Comparison of ENCODE assay signal across 17 mouse cellular contexts in genomic region chr7:49639864-49640708, GRCm38 (mm10). TPM values are rescaled to one million over a fixed set of nuclear protein-coding genes. Genes with fewer than 3 reads are reported as not detected.
DNase-seq lines count a peak whose midpoint lies in the region; ATAC-seq lines count a peak whose summit lies in the region.
"Had no signal": no experiment of that assay in that cellular context is flagged by ENCODE, and none has a peak within 500 bp of the region (broad histone marks: within the 10 kb centered on the region; RNA-seq: fewer than 3 reads in every experiment).

No protein-coding gene starts in this region.

- peak overlapping the region; percentile 83 for H3K27ac ChIP-seq in midbrain, embryonic 10.5 days (replicated peaks)
- no peak overlapping the region for H3K27ac ChIP-seq in midbrain, embryonic 16.5 days (ENCODE audit: low read length)
- peak overlapping the region; percentile 60; the same call in 1 of the 2 replicates for H3K27ac ChIP-seq in forebrain, embryonic 10.5 days
- H3K27ac ChIP-seq in limb, embryonic 11.5 days (replicated peaks; ENCODE audit: low read depth, low read length): no peak overlapping the region
- H3K27ac ChIP-seq: embryonic facial prominence, embryonic 15.5 days; liver, embryonic 13.5 days; neural tube, embryonic 12.5 days had no signal

- no peak overlapping the region for H3K4me2 ChIP-seq in midbrain, embryonic 16.5 days (ENCODE audit: low read length)
- H3K4me2 ChIP-seq in limb, embryonic 11.5 days (ENCODE audit: low read depth, severe bottlenecking): no peak overlapping the region

- H3K4me1 ChIP-seq in midbrain, embryonic 10.5 days: peaks cover 72% of the 10 kb centered on the region
- no peaks in the 10 kb centered on the region for H3K4me1 ChIP-seq in midbrain, embryonic 16.5 days (ENCODE audit: control insufficient read depth, insufficient read depth, low read length)
- peaks cover 73% of the 10 kb centered on the region for H3K4me1 ChIP-seq in forebrain, embryonic 10.5 days
- H3K4me1 ChIP-seq in limb, embryonic 11.5 days (ENCODE audit: control insufficient read depth, insufficient read depth, low read length): no peaks in the 10 kb centered on the region; the same call in none of the 2 replicates
- H3K4me1 ChIP-seq: liver, embryonic 13.5 days had no signal

- H3K36me3 ChIP-seq in midbrain, embryonic 10.5 days: no peaks in the 10 kb centered on the region
- H3K36me3 ChIP-seq in midbrain, embryonic 16.5 days (ENCODE audit: control insufficient read depth, insufficient read depth, low read length): no peaks in the 10 kb centered on the region
- no peaks in the 10 kb centered on the region for H3K36me3 ChIP-seq in forebrain, embryonic 10.5 days (replicated peaks)
- H3K36me3 ChIP-seq in limb, embryonic 11.5 days (ENCODE audit: control insufficient read depth, insufficient read depth, low read length): no peaks in the 10 kb centered on the region
- H3K36me3 ChIP-seq: embryonic facial prominence, embryonic 15.5 days; liver, embryonic 13.5 days; neural tube, embryonic 12.5 days had no signal

- DNase-seq in midbrain, embryonic 10.5 days (ENCODE audit: low spot score): peak; percentile 58
- DNase-seq in embryo, embryonic 10.5 days (ENCODE audit: low spot score): peak; percentile 48
- DNase-seq in forebrain, embryonic 10.5 days (ENCODE audit: extremely low spot score, low spot score): peak; percentile 58
- peak; percentile 50 for DNase-seq in limb, embryonic 11.5 days (ENCODE audit: low spot score)
- DNase-seq in urinary bladder, postnatal 25 days (ENCODE audit: low spot score): no peak
- no peak for DNase-seq in kidney, postnatal 25 days
- DNase-seq: cerebellum, postnatal 14 days; gastrocnemius, postnatal 14 days; heart, postnatal 10 days; left cerebral cortex, postnatal 4 days; liver, embryonic 13.5 days; lung, postnatal 14 days; thymus, adult 18-20 months had no signal

- WGBS in midbrain, embryonic 10.5 days: 7% methylated on average over 18 of the region's 18 CpGs
- WGBS in midbrain, embryonic 16.5 days: 12% methylated on average over 18 of the region's 18 CpGs
- 5% methylated on average over 18 of the region's 18 CpGs for WGBS in forebrain, embryonic 10.5 days
- WGBS in limb, embryonic 11.5 days: 7% methylated on average over 18 of the region's 18 CpGs

- no peak for ATAC-seq in midbrain, embryonic 16.5 days
- no peak for ATAC-seq in limb, embryonic 11.5 days (ENCODE audit: insufficient number of reproducible peaks, low FRiP score, low TSS enrichment, low read depth)

- H3K9me3 ChIP-seq in midbrain, embryonic 10.5 days (replicated peaks): no peaks in the 10 kb centered on the region
- H3K9me3 ChIP-seq in midbrain, embryonic 16.5 days (replicated peaks; ENCODE audit: control insufficient read depth, low read length, poor library complexity, severe bottlenecking): no peaks in the 10 kb centered on the region
- no peaks in the 10 kb centered on the region for H3K9me3 ChIP-seq in forebrain, embryonic 10.5 days
- no peaks in the 10 kb centered on the region for H3K9me3 ChIP-seq in limb, embryonic 11.5 days (ENCODE audit: control insufficient read depth, low read length)
- H3K9me3 ChIP-seq: embryonic facial prominence, embryonic 15.5 days; liver, embryonic 13.5 days had no signal

- peaks cover 99% of the 10 kb centered on the region for H3K27me3 ChIP-seq in midbrain, embryonic 10.5 days (ENCODE audit: low read depth, poor library complexity, severe bottlenecking)
- H3K27me3 ChIP-seq in midbrain, embryonic 16.5 days (ENCODE audit: control insufficient read depth, insufficient read depth, low read depth, low read length): peaks cover 38% of the 10 kb centered on the region
- peaks cover 100% of the 10 kb centered on the region for H3K27me3 ChIP-seq in forebrain, embryonic 10.5 days (ENCODE audit: poor library complexity, severe bottlenecking)
- H3K27me3 ChIP-seq in limb, embryonic 11.5 days (ENCODE audit: control insufficient read depth, insufficient read depth, low read length): peaks cover 61% of the 10 kb centered on the region

- H3K4me3 ChIP-seq in midbrain, embryonic 10.5 days: peak overlapping the region; percentile 60
- no peak overlapping the region for H3K4me3 ChIP-seq in midbrain, embryonic 16.5 days (ENCODE audit: low read depth, low read length)
- H3K4me3 ChIP-seq in forebrain, embryonic 10.5 days: peak overlapping the region; percentile 22; the same call in 1 of the 2 replicates
- no peak overlapping the region for H3K4me3 ChIP-seq in limb, embryonic 11.5 days (ENCODE audit: low read depth, low read length)
- H3K4me3 ChIP-seq: neural tube, embryonic 12.5 days had no signal

- H3K9ac ChIP-seq in midbrain, embryonic 16.5 days (ENCODE audit: low read depth, low read length): no peak overlapping the region
- no peak overlapping the region for H3K9ac ChIP-seq in limb, embryonic 11.5 days (ENCODE audit: low read length)
- H3K9ac ChIP-seq: embryonic facial prominence, embryonic 15.5 days; liver, embryonic 13.5 days; neural tube, embryonic 12.5 days had no signal

RNA-seq across cellular contexts. Expression of gene Dbx1, which starts 3.4 kb away (rescaled TPM):
- polyA plus RNA-seq in midbrain, embryonic 10.5 days (2016; fragmentation: Nextera tagmentation; extraction: Ambion mirVana): 168 and 188 TPM in 2 replicates
- 13.4 and 18.5 TPM in 2 replicates for polyA plus RNA-seq in midbrain, embryonic 16.5 days (2015; fragmentation: Nextera tagmentation; extraction: Ambion mirVana)
- 14.1 and 15.2 TPM in 2 replicates for polyA plus RNA-seq in forebrain, embryonic 10.5 days (2016; fragmentation: Nextera tagmentation; extraction: Ambion mirVana)
- not detected in 2 replicates for polyA plus RNA-seq in limb, embryonic 11.5 days (2014; fragmentation: Nextera tagmentation; extraction: Ambion mirVana)
- polyA plus RNA-seq: large intestine, adult 2 months had no signal

Comparison
In these comparisons a context has a peak if more than half of its experiments do, and no peak if none do; other contexts are left out.
1. H3K27ac ChIP-seq: peak in midbrain, embryonic 10.5 days (single experiment) and forebrain, embryonic 10.5 days (single experiment); none in midbrain, embryonic 16.5 days (single experiment) and limb, embryonic 11.5 days (single experiment).
2. H3K4me3 ChIP-seq: peak in midbrain, embryonic 10.5 days (single experiment) and forebrain, embryonic 10.5 days (single experiment); none in midbrain, embryonic 16.5 days (single experiment) and limb, embryonic 11.5 days (single experiment).
3. DNase-seq: peak in midbrain, embryonic 10.5 days (single experiment), embryo, embryonic 10.5 days (single experiment), forebrain, embryonic 10.5 days (single experiment) and limb, embryonic 11.5 days (single experiment); none in urinary bladder, postnatal 25 days (single experiment) and kidney, postnatal 25 days (0 of 2).
4. RNA of gene Dbx1, which starts 3.4 kb away (polyA plus RNA-seq): 168 to 188 TPM in midbrain, embryonic 10.5 days, 14.1 to 15.2 TPM in forebrain, embryonic 10.5 days and 13.4 to 18.5 TPM in midbrain, embryonic 16.5 days; not detected in limb, embryonic 11.5 days; every median in the first group is over 10 times any median in the second.